In the genomic region with DNA sequence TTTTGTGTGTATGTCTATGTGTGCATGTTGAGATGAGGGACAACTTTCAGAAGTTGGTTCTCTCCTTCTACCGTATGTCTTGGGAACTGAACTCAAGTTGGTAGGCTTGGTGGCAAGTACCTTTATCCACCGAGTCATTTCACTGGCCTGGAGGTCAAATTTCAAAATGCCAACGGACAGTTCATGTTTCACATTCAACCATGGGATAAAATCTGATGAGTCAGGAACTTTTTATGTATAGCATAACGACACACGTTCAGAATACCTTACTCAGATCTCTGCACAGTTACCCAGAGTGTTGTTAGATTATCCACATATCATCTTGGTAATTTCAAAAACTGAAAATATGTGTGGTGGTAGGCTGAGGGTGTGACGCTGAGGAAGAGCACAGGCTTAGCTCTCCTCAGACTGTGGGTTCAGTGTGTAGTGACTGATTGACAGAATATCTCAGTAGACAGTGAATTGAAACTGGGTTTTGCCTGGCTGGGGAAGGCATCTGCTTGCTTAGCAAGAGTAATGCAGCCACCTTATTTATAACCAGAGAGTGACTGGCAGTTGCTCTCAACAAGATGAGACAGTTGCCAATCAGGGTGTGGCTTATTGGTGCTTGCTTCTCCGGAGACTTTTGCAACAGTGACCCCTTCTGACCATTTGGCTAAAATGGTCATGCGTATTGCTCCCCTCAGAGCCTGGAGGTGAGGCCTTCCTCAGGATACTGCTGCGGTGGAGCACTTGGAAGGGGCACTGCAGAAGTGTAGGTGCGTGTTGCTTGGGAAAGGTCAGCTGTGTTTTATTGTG, we compare ENCODE assay signal across 8 mouse cellular contexts. TPM values are rescaled to one million over a fixed set of nuclear protein-coding genes. Genes with fewer than 3 reads are reported as not detected.
DNase-seq lines count a peak whose midpoint lies in the region.

No protein-coding gene starts in this region.

- intact Hi-C loops in left cerebral cortex, postnatal 10 days (cut with DNase I): no loop called here

- DNase-seq in left cerebral cortex, postnatal 10 days (ENCODE audit: extremely low spot score in 1 of 2, low spot score in 2 of 2): peak; percentile 18 to 58
- DNase-seq in left cerebral cortex, adult 11 months (ENCODE audit: low spot score): no peak
- DNase-seq in NIH3T3 (ENCODE audit: low read depth): peak; percentile 88
- DNase-seq in cerebellum, adult 9-11 months: peak; percentile 60
- peak; percentile 62 to 79 for DNase-seq in heart, adult 9 months (ENCODE audit: low spot score in 2 of 2)
- DNase-seq in layer of hippocampus, adult 18-20 months (ENCODE audit: low spot score in 2 of 2): peak; percentile 37 to 61
- peak; percentile 44 to 72 for DNase-seq in lung, postnatal 4 days
- peak; percentile 5 to 21 for DNase-seq in thymus, adult 18-20 months

RNA-seq across cellular contexts. Expression of a gene that starts 27.1 kb away (rescaled TPM):
- total RNA-seq in left cerebral cortex, postnatal 10 days (2021): 10 to 100 TPM; 44.1 to 44.3 TPM
- total RNA-seq in layer of hippocampus, adult 18-20 months (2021): 10 to 100 TPM; 31.0 to 36.9 TPM

RNA-seq across cellular contexts. Expression of a gene that starts 29.9 kb away (rescaled TPM):
- total RNA-seq in left cerebral cortex, postnatal 10 days (2021): not detected
- total RNA-seq in layer of hippocampus, adult 18-20 months (2021): not detected

RNA-seq across cellular contexts. Expression of a gene that starts 38.3 kb away (rescaled TPM):
- not detected for total RNA-seq in left cerebral cortex, postnatal 10 days (2021)
- total RNA-seq in layer of hippocampus, adult 18-20 months (2021): not detected

RNA-seq across cellular contexts. Expression of a gene that starts 38.3 kb away (rescaled TPM):
- 10 to 100 TPM; 13.9 to 16.1 TPM for total RNA-seq in left cerebral cortex, postnatal 10 days (2021)
- total RNA-seq in layer of hippocampus, adult 18-20 months (2021): 10 to 100 TPM; 11.9 to 15.5 TPM

RNA-seq across cellular contexts. Expression of a gene that starts 57.5 kb away (rescaled TPM):
- total RNA-seq in left cerebral cortex, postnatal 10 days (2021): under 1 TPM in 1 of 2 experiments, not detected in 1; 0.28 TPM
- not detected for total RNA-seq in layer of hippocampus, adult 18-20 months (2021)
